Mouse (Mus musculus) heart, adult 8-10 months (tissue): ENCODE results near the gene Gm7324. TPM values are rescaled to one million over a fixed set of nuclear protein-coding genes. Genes with fewer than 3 reads are reported as not detected.
"Not testable (repeated sequence)": the region's sequence is repeated elsewhere in the genome, so short reads cannot be mapped to it uniquely, and the experiment has no call there.

Experiments used
- DNase-seq: peaks from one replicate; pipeline ENCODE4 v3.0.0; 2022; ENCODE audit warnings: low spot score
- total RNA-seq, 4 experiments: library from RNA; stranded (reverse); gene quantifications; 2 replicates each; pipeline ENCODE4 v1.2.4; 2022

Gm7324 gene
- under 1 TPM in 2 of 4 experiments, not detected in 2; 0.63 to 0.71 TPM for total RNA-seq

DNA sequence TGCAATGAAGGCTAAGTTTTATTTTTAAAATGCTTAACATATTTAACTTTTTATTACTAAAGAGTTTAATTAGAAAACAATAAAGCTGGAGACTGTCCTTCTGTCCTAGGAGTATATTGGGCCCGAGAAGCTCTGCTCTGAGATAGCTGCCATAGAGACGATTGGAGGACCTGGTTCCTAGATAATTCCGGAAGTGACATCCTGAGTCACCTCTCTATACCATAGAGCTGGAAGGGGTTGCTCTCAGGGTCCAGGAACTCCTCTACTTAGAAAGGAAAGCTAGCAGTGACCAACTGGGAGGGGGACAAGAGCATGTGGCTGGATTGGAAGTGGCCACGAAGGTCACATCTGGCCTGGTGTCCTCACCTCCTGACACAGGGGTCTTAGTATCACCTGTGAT, at the start of gene Gm7324:
Gene Gm7324, plus strand, starts transcription at position 208 of the 400 bp plus-strand sequence.
- not testable (repeated sequence) for DNase-seq

DNA sequence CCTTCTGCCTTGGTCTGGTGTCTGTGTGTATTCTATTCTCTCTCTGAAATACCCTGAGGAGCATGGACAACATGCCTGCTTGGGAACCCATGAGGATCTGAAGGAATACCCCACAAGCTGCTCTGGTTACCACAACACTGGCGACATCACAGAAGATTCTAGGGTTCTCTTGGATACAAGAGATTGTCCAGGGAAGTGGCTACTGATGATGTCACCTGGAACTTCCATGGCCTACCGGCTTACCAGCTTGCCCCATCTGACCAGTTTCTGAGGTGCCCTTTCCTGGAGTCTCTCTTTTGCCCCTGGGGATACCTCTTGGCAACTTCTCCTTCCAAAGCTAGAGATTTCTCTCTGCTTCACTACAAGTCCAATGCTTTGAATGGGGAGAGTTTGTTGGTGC, 20.5 kb upstream of the Gm7324 start, which contains the start of gene Gm8165:
Gene Gm8165, minus strand, starts transcription at position 101 of the 400 bp plus-strand sequence.
- not testable (repeated sequence) for DNase-seq

DNA sequence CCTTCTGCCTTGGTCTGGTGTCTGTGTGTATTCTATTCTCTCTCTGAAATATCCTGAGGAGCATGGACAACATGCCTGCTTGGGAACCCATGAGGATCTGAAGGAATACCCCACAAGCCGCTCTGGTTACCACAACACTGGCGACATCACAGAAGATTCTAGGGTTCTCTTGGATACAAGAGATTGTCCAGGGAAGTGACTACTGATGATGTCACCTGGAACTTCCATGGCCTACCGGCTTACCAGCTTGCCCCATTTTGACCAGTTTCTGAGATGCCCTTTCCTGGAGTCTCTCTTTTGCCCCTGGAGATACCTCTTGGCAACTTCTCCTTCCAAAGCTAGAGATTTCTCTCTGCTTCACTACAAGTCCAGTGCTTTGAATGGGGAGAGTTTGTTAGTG, 29.8 kb downstream of the Gm7324 start, which contains the start of gene Gm16506:
Gene Gm16506, minus strand, starts transcription at position 101 of the 400 bp plus-strand sequence.
- DNase-seq = not testable (repeated sequence)

DNA sequence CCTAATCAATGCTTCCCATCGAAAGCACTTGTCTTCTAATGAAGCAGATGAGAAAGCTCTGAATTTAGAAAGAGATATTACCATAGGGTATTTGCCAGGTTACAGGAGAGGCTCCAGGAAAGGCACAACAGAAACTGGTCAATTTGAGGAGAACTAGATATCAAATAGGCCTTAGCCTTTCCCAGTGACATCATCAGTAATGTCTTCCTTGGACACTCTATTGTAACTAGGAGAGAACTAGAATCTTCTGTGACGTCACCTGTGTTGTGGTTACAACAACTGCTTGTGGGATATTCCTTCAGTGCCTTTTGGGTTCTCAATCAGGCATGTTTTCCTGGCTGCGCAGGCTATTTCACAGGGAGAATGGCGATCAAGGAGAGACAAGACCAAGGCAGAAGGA, 49.9 kb downstream of the Gm7324 start, which contains the start of gene Gm6526:
Gene Gm6526, plus strand, starts transcription at position 301 of the 400 bp plus-strand sequence.
- DNase-seq = not testable (repeated sequence)

Other genes with a start within 250 kb of the Gm7324 start
- not detected for gene Gm5799, start 154.3 kb upstream of the Gm7324 start, total RNA-seq
- not detected for gene Gm17654, start 118.7 kb upstream of the Gm7324 start, total RNA-seq
- gene Gm10375, start 89.8 kb upstream of the Gm7324 start, total RNA-seq = not detected
- gene Gm8165, start 20.6 kb upstream of the Gm7324 start, total RNA-seq = not detected
- gene Gm16506, start 29.7 kb downstream of the Gm7324 start, total RNA-seq = not detected
- not detected for gene Gm6526, start 50.0 kb downstream of the Gm7324 start, total RNA-seq
- gene Gm8180, start 86.9 kb downstream of the Gm7324 start, total RNA-seq = not detected
- gene Ear1, start 177.7 kb downstream of the Gm7324 start, total RNA-seq = under 1 TPM in 1 of 4 experiments, not detected in 3; 0.55 TPM
- not detected for gene Ear10, start 225.7 kb downstream of the Gm7324 start, total RNA-seq
- gene Gm8113, start 227.6 kb downstream of the Gm7324 start, total RNA-seq = 1 to 10 TPM; 2.6 to 5.3 (median 4.2) TPM